Mouse (Mus musculus) mammary gland, adult 2 months (tissue): ENCODE measurements around the gene Nacc1. TPM values are rescaled to one million over a fixed set of nuclear protein-coding genes. Genes with fewer than 3 reads are reported as not detected.

Experiments used
- polyA plus RNA-seq: library from polyadenylated mRNA; depleted of rRNA; stranded (reverse); fragments of >200 nt; gene quantifications from 2 replicates; pipeline ENCODE4 v1.2.3, GENCODE M21; 2012; ENCODE audit warnings: low replicate concordance; rRNA removed

The Nacc1 gene
- 89.1 and 102 TPM in 2 replicates for polyA plus RNA-seq

DNA sequence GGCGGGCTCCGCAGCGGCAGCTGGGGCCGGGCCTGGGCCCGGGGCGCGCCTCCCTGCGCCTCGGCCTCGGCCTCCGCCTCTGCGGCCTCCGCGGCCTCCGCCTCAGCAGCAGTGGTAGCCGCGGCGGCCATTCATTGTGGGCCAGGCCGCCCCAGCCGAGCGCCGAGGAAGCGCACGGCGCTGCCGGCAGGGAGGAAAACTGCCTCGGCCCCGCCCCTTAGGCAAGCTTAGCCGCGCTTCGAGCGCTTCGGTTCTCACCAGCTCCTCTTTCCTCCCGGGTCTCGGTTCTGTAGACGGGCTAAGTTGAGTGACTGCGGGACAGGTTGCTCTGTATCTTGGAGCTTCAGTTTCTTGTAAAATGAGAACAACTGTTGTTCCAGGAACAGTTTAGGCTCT lies at the start of gene Nacc1:
Nacc1 (minus strand) TSS at position 158 of the 396 bp plus-strand sequence.

DNA sequence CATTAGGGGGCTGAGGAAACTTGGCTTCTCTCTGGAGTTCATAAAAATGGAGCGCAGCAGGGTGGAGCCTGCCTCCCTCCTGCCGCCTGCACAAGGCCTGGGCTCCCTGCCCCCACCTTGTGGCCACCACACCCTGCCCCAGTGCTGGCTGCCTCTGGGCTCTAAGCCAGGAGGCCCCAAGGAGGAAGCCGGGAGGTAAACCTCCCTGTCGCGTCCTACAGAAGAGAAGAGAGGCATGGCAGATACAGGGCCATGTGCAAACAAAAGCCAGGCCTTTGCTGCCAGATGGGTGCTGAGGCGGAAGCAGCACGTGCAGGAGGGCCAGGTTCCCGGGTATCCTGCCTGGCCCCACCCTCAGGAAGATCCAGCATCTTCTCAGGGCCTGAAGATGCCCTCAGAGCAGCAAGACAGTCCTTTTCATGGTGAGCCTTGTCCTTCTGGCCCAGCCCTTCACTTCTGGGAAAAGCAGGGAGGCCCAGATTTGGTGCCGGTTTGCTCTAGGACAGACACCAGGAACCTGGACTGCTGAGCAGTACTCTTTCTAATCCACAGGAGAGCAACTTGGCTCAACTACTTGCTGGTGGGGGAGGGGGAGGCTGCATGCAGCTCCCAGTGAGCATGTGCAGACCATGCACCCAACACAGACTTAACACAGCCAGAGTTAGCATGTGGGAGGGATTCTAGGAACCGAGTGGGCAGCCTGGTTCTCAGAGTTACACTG lies 35.3 kb upstream of the Nacc1 start, which contains the start of gene G430095P16Rik:
G430095P16Rik (plus strand) TSS at position 158 of the 721 bp plus-strand sequence.

DNA sequence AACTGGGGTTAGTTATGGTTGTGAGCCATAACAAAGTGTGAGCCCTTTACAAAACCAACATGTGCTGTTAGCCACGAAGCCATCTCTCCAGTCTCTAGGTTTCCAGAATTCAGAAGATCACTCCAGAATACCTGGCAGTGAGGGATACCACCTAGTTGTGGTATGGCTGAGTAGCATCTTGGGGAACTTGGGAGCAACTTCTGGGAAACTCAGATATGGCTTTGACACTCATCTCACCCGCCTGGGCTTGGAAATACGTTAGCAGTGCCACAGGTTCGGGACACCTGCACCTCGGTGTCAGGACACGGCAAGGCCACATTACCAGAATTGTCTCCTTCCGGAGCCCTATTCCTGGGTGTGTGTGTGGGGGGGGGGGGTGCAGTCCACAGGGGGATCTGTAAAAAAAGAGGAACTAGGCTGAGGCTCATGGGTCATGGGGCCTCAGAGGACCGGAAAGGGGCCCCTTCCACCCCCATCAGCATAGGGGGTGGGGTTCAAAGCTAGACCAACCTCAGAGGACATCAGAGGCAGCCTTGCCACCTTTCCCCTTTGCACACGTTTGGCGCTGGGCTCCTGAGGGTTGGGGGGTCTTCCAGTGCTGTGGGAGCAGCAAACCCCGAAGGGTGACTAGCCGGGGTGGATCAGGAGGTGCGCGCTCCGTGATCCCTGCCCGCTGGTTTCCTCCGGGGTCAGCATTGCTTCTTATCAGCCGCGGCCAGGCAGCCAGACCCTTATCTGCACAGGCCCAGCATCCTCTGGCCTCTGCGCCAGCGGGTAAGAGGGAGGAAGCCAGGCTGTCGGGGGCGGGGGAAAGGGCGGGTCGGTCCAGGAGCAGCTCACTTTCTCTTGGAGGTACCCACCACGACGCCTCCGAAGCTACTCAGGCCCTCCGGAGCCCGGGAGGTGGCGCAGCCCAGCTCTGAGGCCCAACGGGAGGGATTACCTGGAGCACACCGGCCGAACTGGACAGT lies 13.6 kb upstream of the Nacc1 start, which contains the start of gene Lyl1:
Lyl1 (plus strand) TSS at position 517 of the 971 bp plus-strand sequence.

DNA sequence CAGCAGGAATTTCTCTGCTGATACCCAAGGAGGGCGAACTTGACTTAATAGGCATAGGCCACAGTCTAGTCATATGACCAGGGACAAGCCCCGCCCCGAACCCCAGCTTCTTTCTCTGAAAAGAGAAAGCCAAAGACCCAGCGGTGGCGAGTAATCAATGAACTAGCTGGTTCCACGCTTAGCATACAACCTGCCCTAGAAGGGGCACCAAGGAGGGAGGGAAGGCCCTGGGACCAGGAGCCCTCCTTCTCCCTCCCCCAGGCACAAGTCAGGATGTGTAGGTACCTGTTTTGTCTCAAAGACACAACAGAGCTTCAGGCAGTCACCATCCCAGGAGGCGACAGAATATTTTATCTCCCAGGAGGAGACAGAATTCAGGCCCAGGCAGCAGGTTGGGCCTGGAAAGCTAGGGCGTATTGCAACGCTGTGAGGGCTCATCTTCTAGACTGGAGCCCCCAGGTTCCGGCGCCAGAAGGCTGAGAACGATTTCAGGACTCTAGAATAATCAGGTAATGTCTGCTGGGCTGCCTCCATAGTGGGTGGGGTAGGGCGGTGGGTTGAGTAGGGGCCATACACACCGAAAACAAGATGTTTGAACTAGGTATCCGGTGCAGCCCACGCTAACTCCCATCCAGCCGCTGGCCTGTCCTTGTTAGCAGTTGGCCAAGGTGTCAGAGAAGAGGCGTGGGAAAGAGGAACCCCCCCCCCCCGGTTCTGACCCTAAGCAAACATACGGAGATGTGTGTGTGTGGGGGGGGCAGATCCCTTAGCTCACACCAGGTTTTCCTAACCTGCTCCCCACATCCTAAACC lies 1.3 kb downstream of the Nacc1 start, which contains the start of gene Trmt1:
Trmt1 (plus strand) TSS at position 117 of the 812 bp plus-strand sequence.

DNA sequence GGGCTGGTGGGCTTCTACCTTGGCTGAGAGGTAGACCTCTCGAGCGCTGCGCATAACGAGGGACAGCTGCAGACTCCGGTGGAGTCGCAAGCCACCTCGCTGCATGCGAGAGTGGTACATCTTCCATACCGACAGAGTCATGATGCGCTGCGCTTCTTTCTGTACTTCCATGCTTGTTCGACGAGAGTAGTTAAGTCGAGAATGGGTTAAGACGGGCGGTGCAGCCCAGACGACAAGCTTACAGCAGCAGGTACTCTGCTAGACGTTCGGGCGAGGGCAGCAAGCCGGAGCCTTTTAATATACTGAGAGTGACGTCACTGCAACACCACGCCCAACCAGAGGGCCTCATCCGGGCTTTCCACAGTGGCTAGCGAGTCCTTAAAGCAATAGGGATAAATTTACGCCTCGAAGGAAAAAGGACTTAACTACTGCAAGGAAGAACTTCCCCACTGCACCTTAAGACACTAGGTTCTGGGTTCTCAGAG lies 25.0 kb downstream of the Nacc1 start, which contains the start of gene Ier2:
Ier2 (minus strand) TSS at position 272 of the 485 bp plus-strand sequence.

Other genes with a start within 250 kb of the Nacc1 start
- gene Ier2, start 25.0 kb downstream of the Nacc1 start, polyA plus RNA-seq: 10.0 and 33.4 TPM in 2 replicates
- gene Trmt1, start 1.6 kb downstream of the Nacc1 start, polyA plus RNA-seq: 97.6 and 166 TPM in 2 replicates
- 25.7 and 54.6 TPM in 2 replicates for gene Lyl1, start 13.6 kb upstream of the Nacc1 start, polyA plus RNA-seq
- gene G430095P16Rik, start 35.1 kb upstream of the Nacc1 start, polyA plus RNA-seq: 2.0 and 4.5 TPM in 2 replicates
- gene Nfix, start 112.5 kb upstream of the Nacc1 start, polyA plus RNA-seq: 59.5 and 91.6 TPM in 2 replicates
- gene Dand5, start 135.0 kb upstream of the Nacc1 start, polyA plus RNA-seq: 2.4 and 2.9 TPM in 2 replicates
- gene Gadd45gip1, start 143.7 kb upstream of the Nacc1 start, polyA plus RNA-seq: 13.8 and 69.9 TPM in 2 replicates
- gene Rad23a, start 152.8 kb upstream of the Nacc1 start, polyA plus RNA-seq: 82.5 and 118 TPM in 2 replicates
- gene Calr, start 159.1 kb upstream of the Nacc1 start, polyA plus RNA-seq: 159 and 214 TPM in 2 replicates
- 45.3 and 57.4 TPM in 2 replicates for gene Farsa, start 169.1 kb upstream of the Nacc1 start, polyA plus RNA-seq
- 0.81 and 0.99 TPM in 2 replicates for gene Syce2, start 184.2 kb upstream of the Nacc1 start, polyA plus RNA-seq
- 105 and 190 TPM in 2 replicates for gene Gcdh, start 206.1 kb upstream of the Nacc1 start, polyA plus RNA-seq
- gene Klf1, start 214.1 kb upstream of the Nacc1 start, polyA plus RNA-seq: 0.16 and 0.51 TPM in 2 replicates
- gene Dnase2a, start 220.7 kb upstream of the Nacc1 start, polyA plus RNA-seq: 41.2 and 44.9 TPM in 2 replicates
- gene Mast1, start 249.5 kb upstream of the Nacc1 start, polyA plus RNA-seq: 0.14 and 0.35 TPM in 2 replicates